Mouse (Mus musculus): ENCODE results near the gene Gm21833. TPM values are rescaled to one million over a fixed set of nuclear protein-coding genes. Genes with fewer than 3 reads are reported as not detected.
"Not testable (repeated sequence)": the region's sequence is repeated elsewhere in the genome, so short reads cannot be mapped to it uniquely, and the experiment has no call there.

Gene Gm21833
- polyA plus RNA-seq (2016; fragmentation: Nextera tagmentation; extraction: Ambion mirVana) = not detected in 2 replicates

- not testable (repeated sequence) for H3K4me1 ChIP-seq (replicated peaks); H3K4me2 ChIP-seq; ATAC-seq (ENCODE audit: insufficient number of reproducible peaks, insufficient read depth, low FRiP score, low TSS enrichment, low read depth); H3K4me3 ChIP-seq (replicated peaks); H3K27ac ChIP-seq; H3K9ac ChIP-seq (replicated peaks); H3K36me3 ChIP-seq; H3K9me3 ChIP-seq; H3K27me3 ChIP-seq
- WGBS = 84% methylated on average over 2 of the region's 2 CpGs
These were observed at the start of gene Gm21833 for GRCm38 (mm10) chr16:82828082-82828481. Gm21833 (plus strand) TSS chr16:82828382.

DNA sequence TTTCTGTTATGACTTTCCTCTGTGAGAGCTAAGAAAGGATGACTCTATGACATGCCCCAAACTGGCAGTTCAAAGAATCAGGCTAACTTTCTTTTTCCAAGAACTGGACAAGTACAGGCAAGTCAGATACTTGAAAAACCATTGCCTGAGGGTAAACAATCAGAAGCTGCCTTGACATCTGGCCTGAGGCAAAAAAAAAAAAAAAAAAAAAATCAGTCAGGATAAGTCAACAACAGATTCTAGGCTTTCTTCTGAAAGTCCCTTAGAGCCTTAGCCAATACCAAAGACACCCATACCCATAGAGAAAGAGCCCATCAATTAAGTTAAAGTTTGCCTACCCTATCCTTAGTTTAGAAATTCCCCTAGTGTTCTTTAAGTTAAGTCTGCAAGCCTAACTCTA is 38.7 kb upstream of the Gm21833 start:
- no peaks in the 10 kb centered on the region for H3K36me3 ChIP-seq
- no peak overlapping the region for H3K4me2 ChIP-seq
- H3K27me3 ChIP-seq = no peaks in the 10 kb centered on the region
- H3K27ac ChIP-seq = no peak overlapping the region
- ATAC-seq (ENCODE audit: insufficient number of reproducible peaks, insufficient read depth, low FRiP score, low TSS enrichment, low read depth) = no peak
- H3K4me1 ChIP-seq (replicated peaks) = no peaks in the 10 kb centered on the region
- H3K4me3 ChIP-seq (replicated peaks) = no peak overlapping the region
- H3K9ac ChIP-seq (replicated peaks) = no peak overlapping the region
- no peaks in the 10 kb centered on the region for H3K9me3 ChIP-seq

DNA sequence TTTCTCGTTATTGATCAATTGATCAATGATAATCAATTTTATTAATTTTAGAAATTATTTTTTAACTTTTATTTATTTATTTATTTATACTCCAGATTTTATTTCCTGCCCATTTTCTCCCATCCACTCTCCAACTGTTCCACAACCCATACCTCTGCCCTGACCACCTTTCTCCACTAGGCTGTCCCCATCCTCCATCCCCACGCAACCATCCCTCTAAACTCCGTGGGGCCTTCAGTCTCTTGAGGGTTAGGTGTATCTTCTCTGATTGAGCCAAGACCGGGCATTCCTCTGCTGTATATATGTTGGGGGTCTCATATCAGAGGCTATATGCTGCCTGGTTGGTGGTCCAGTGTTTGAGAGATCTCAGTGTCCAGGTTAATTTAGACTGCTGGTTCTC is 31.7 kb upstream of the Gm21833 start:
- Histone ChIP-seq H3K9ac (replicated peaks) (no peak overlapping the region), H3K36me3 (no peaks in the 10 kb centered on the region), H3K9me3 (no peaks in the 10 kb centered on the region), H3K4me3 (replicated peaks) (no peak overlapping the region), H3K27me3 (no peaks in the 10 kb centered on the region), H3K4me2 (no peak overlapping the region), H3K27ac (no peak overlapping the region), H3K4me1 (replicated peaks) (no peaks in the 10 kb centered on the region)
- WGBS = 89% methylated on average over 4 of the region's 4 CpGs
- ATAC-seq (ENCODE audit: insufficient number of reproducible peaks, insufficient read depth, low FRiP score, low TSS enrichment, low read depth) = no peak

DNA sequence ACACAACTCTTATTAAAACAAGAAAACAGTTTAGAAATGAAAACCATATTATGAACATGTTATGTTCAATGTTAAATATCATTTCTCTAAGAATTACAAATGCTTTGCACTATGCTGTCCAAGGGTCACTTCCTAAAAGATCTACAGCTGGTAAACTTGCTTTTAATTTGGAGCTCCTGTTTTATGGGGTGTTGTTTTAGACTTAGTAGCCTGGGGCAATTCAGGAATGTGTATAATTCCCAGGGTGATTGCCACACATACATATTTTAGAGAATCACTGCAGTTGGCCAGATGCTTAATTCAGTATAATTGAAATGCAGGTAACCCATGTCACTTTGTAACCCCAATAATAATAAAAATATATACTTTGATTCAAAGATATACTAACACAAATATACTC is 12.9 kb upstream of the Gm21833 start:
- no peaks in the 10 kb centered on the region for H3K36me3 ChIP-seq
- no peak for ATAC-seq (ENCODE audit: insufficient number of reproducible peaks, insufficient read depth, low FRiP score, low TSS enrichment, low read depth)

DNA sequence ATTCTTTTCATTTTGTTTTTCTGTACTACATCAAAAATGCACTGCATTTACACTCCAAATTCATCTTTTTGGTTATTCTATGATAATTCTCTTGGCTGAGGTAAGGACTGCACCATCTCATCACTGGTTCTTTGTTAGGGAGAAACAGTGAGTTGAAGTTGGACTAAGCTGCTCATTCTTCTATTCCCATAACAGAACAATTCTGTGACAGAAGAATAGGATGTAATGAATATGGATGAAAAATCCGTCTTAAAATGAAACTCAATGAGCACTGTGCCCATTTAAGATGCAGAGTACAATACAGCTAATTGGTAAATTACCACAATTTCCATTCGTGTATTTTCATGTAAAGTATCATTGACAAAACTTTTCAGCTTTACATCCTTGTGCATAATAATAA is 11.6 kb upstream of the Gm21833 start:
- Histone ChIP-seq H3K27me3 (no peaks in the 10 kb centered on the region), H3K4me3 (replicated peaks) (no peak overlapping the region), H3K9me3 (no peaks in the 10 kb centered on the region), H3K9ac (replicated peaks) (no peak overlapping the region), H3K27ac (no peak overlapping the region), H3K36me3 (no peaks in the 10 kb centered on the region), H3K4me1 (replicated peaks) (0 out of 2 replicates have a peak, but pooled peaks cover 2% of the 10 kb centered on the region), H3K4me2 (no peak overlapping the region)
- 87% methylated on average over 2 of the region's 2 CpGs for WGBS
- ATAC-seq (ENCODE audit: insufficient number of reproducible peaks, insufficient read depth, low FRiP score, low TSS enrichment, low read depth) = no peak

More for the DNA sequence above, 12.9 kb upstream of the Gm21833 start:
- Histone ChIP-seq H3K4me1 (replicated peaks) (0 out of 2 replicates have a peak, but pooled peaks cover 2% of the 10 kb centered on the region), H3K4me2 (no peak overlapping the region), H3K4me3 (replicated peaks) (no peak overlapping the region), H3K9ac (replicated peaks) (no peak overlapping the region), H3K27ac (no peak overlapping the region), H3K9me3 (no peaks in the 10 kb centered on the region), H3K27me3 (no peaks in the 10 kb centered on the region)

- H3K9me3 ChIP-seq = no peaks in the 10 kb centered on the region
- no peak for ATAC-seq (ENCODE audit: insufficient number of reproducible peaks, insufficient read depth, low FRiP score, low TSS enrichment, low read depth)
These were observed 27.6 kb downstream of the Gm21833 start for GRCm38 (mm10) chr16:82855752-82856151.

GRCm38 (mm10) chr16:82864590-82864989 is 36.4 kb downstream of the Gm21833 start:
- H3K9me3 ChIP-seq = no peaks in the 10 kb centered on the region
- H3K4me3 ChIP-seq (replicated peaks) = no peak overlapping the region
- H3K36me3 ChIP-seq = no peaks in the 10 kb centered on the region
- H3K27me3 ChIP-seq = no peaks in the 10 kb centered on the region
- 39% methylated on average over 7 of the region's 7 CpGs for WGBS
- no peak; the same call in 1 of the 2 replicates for ATAC-seq (ENCODE audit: insufficient number of reproducible peaks, insufficient read depth, low FRiP score, low TSS enrichment, low read depth)
- H3K27ac ChIP-seq = no peak overlapping the region
- no peaks in the 10 kb centered on the region for H3K4me1 ChIP-seq (replicated peaks)
- no peak overlapping the region for H3K9ac ChIP-seq (replicated peaks)
- H3K4me2 ChIP-seq = no peak overlapping the region

More at GRCm38 (mm10) chr16:82855752-82856151, 27.6 kb downstream of the Gm21833 start:
- H3K4me3 ChIP-seq (replicated peaks) = no peak overlapping the region
- 83% methylated on average over 2 of the region's 2 CpGs for whole genome bisulfite sequencing
- H3K27me3 ChIP-seq = no peaks in the 10 kb centered on the region
- no peaks in the 10 kb centered on the region for H3K36me3 ChIP-seq
- no peaks in the 10 kb centered on the region for H3K4me1 ChIP-seq (replicated peaks)
- H3K4me2 ChIP-seq = no peak overlapping the region
- no peak overlapping the region for H3K27ac ChIP-seq
- no peak overlapping the region for H3K9ac ChIP-seq (replicated peaks)

Data from limb, embryonic 12.5 days (tissue).